Mouse (Mus musculus) hindbrain, embryonic 15.5 days (tissue): ENCODE measurements around the gene Pkp4. TPM values are rescaled to one million over a fixed set of nuclear protein-coding genes. Genes with fewer than 3 reads are reported as not detected.

Source experiments
- ATAC-seq: fragments of 200-750 bp; cut with Nextera tagmentation; 2 replicates; pipeline ENCODE4 v1.8.0; 2017; ENCODE audit warnings: low read depth, moderate number of reproducible peaks, moderate TSS enrichment; ENCODE audit not compliant: low FRiP score
- H3K27ac ChIP-seq: fragments of 300-500 bp; sonication (generic); replicated peaks from 2 replicates; pipeline ENCODE4 v1.5.1; 2015; ENCODE audit warnings: mild to moderate bottlenecking, inconsistent platforms
- H3K27me3 ChIP-seq: fragments of 300-500 bp; sonication (generic); 2 replicates; pipeline ENCODE4 v1.6.1; 2015; ENCODE audit warnings: control low read depth, inconsistent platforms
- H3K36me3 ChIP-seq: fragments of 300-500 bp; sonication (generic); 2 replicates; pipeline ENCODE4 v1.6.1; 2015; ENCODE audit warnings: control low read depth, inconsistent platforms
- H3K4me1 ChIP-seq: fragments of 300-500 bp; sonication (generic); replicated peaks from 2 replicates; pipeline ENCODE4 v1.6.1; 2015; ENCODE audit warnings: control low read depth, inconsistent platforms
- H3K4me2 ChIP-seq: fragments of 300-500 bp; sonication (generic); 2 replicates; pipeline ENCODE4 v1.6.1; 2015; ENCODE audit warnings: moderate library complexity, mild to moderate bottlenecking, inconsistent platforms
- H3K4me3 ChIP-seq: fragments of 300-500 bp; sonication (generic); 2 replicates; pipeline ENCODE4 v1.5.1; 2015; ENCODE audit warnings: mild to moderate bottlenecking, inconsistent platforms
- H3K9ac ChIP-seq: fragments of 300-500 bp; sonication (generic); 2 replicates; pipeline ENCODE4 v1.6.1; 2015; ENCODE audit warnings: inconsistent platforms
- H3K9me3 ChIP-seq: fragments of 300-500 bp; sonication (generic); 2 replicates; pipeline ENCODE4 v1.6.1; 2016; ENCODE audit warnings: control low read depth, inconsistent platforms
- WGBS: fragments of 180-500 bp; shearing (Covaris S2); methylation state at CpG from one replicate; pipeline ENCODE4 v1.1.7; 2015; 5-methylcytosine and 5-hydroxymethylcytosine counted together
- polyA plus RNA-seq: library from polyadenylated mRNA; unstranded; fragments of >200 nt; fragmentation: Nextera tagmentation; extraction: Ambion mirVana; gene quantifications from 2 replicates; pipeline ENCODE4 v1.2.1, GENCODE M21; 2015

The Pkp4 gene
- polyA plus RNA-seq, 1 experiment from 2014 or later = 24.7 TPM

GRCm38 (mm10) chr2:59169572-59170207 lies 9.0 kb downstream of the Pkp4 start:
- Histone ChIP-seq H3K4me3 (no peak overlapping the region), H3K27ac (no peak overlapping the region), H3K4me1 (0 out of 2 replicates have a peak, but pooled peaks cover 4% of the 10 kb centered on the region), H3K9me3 (no peaks in the 10 kb centered on the region), H3K27me3 (no peaks in the 10 kb centered on the region), H3K36me3 (no peaks in the 10 kb centered on the region), H3K9ac (no peak overlapping the region), H3K4me2 (no peak overlapping the region)
- WGBS = 80% methylated on average over 9 of the region's 9 CpGs
- no peak for ATAC-seq

- ATAC-seq = no peak
- 93% methylated on average over 3 of the region's 3 CpGs for WGBS
- Histone ChIP-seq H3K9me3 (no peaks in the 10 kb centered on the region), H3K4me3 (no peak overlapping the region), H3K36me3 (no peaks in the 10 kb centered on the region), H3K9ac (no peak overlapping the region), H3K4me2 (no peak overlapping the region), H3K4me1 (0 out of 2 replicates have a peak, but pooled peaks cover 4% of the 10 kb centered on the region), H3K27me3 (no peaks in the 10 kb centered on the region), H3K27ac (no peak overlapping the region)
Measured at GRCm38 (mm10) chr2:59170208-59170589, 9.5 kb downstream of the Pkp4 start.

GRCm38 (mm10) chr2:59170593-59170992 lies 9.9 kb downstream of the Pkp4 start:
- Histone ChIP-seq H3K36me3 (no peaks in the 10 kb centered on the region), H3K4me3 (no peak overlapping the region), H3K27me3 (no peaks in the 10 kb centered on the region), H3K4me1 (0 out of 2 replicates have a peak, but pooled peaks cover 4% of the 10 kb centered on the region), H3K4me2 (no peak overlapping the region), H3K9me3 (no peaks in the 10 kb centered on the region), H3K9ac (no peak overlapping the region), H3K27ac (no peak overlapping the region)
- 98% methylated on average over 5 of the region's 5 CpGs for WGBS
- ATAC-seq = no peak

- Histone ChIP-seq H3K4me2 (no peak overlapping the region), H3K9ac (no peak overlapping the region), H3K4me1 (0 out of 2 replicates have a peak, but pooled peaks cover 4% of the 10 kb centered on the region), H3K27ac (no peak overlapping the region), H3K36me3 (no peaks in the 10 kb centered on the region), H3K9me3 (no peaks in the 10 kb centered on the region), H3K27me3 (no peaks in the 10 kb centered on the region), H3K4me3 (no peak overlapping the region)
- ATAC-seq = no peak
- 81% methylated on average over 5 of the region's 5 CpGs for WGBS
Measured at GRCm38 (mm10) chr2:59171533-59171932, 10.9 kb downstream of the Pkp4 start.

GRCm38 (mm10) chr2:59175926-59176325 lies 15.3 kb downstream of the Pkp4 start:
- WGBS = 75% methylated on average over 6 of the region's 6 CpGs

GRCm38 (mm10) chr2:59178191-59178590 lies 17.5 kb downstream of the Pkp4 start:
- no peak overlapping the region for H3K4me3 ChIP-seq
- peaks cover 15% of the 10 kb centered on the region; the same call in 1 of the 2 replicates for H3K4me1 ChIP-seq
- no peak overlapping the region for H3K9ac ChIP-seq
- H3K36me3 ChIP-seq = no peaks in the 10 kb centered on the region
- WGBS = 60% methylated on average over 8 of the region's 8 CpGs
- ATAC-seq = no peak
- H3K4me2 ChIP-seq = no peak overlapping the region
- H3K27me3 ChIP-seq = no peaks in the 10 kb centered on the region
- no peaks in the 10 kb centered on the region for H3K9me3 ChIP-seq
- no peak overlapping the region for H3K27ac ChIP-seq

More at GRCm38 (mm10) chr2:59175926-59176325, 15.3 kb downstream of the Pkp4 start:
- H3K4me1 ChIP-seq = peaks cover 16% of the 10 kb centered on the region; the same call in 1 of the 2 replicates
- no peak overlapping the region for H3K4me2 ChIP-seq
- no peak overlapping the region for H3K27ac ChIP-seq
- no peaks in the 10 kb centered on the region for H3K27me3 ChIP-seq
- H3K4me3 ChIP-seq = no peak overlapping the region
- H3K36me3 ChIP-seq = no peaks in the 10 kb centered on the region
- H3K9me3 ChIP-seq = no peaks in the 10 kb centered on the region
- no peak overlapping the region for H3K9ac ChIP-seq
- ATAC-seq = no peak

- Histone ChIP-seq H3K27me3 (no peaks in the 10 kb centered on the region), H3K27ac (no peak overlapping the region), H3K9me3 (no peaks in the 10 kb centered on the region), H3K4me1 (peaks cover 15% of the 10 kb centered on the region; the same call in 1 of the 2 replicates), H3K4me3 (no peak overlapping the region), H3K9ac (no peak overlapping the region), H3K4me2 (no peak overlapping the region), H3K36me3 (no peaks in the 10 kb centered on the region)
- no peak for ATAC-seq
- WGBS = 74% methylated on average over 4 of the region's 4 CpGs
Measured at GRCm38 (mm10) chr2:59178960-59179359, 18.3 kb downstream of the Pkp4 start.

- Histone ChIP-seq H3K9me3 (no peaks in the 10 kb centered on the region), H3K4me1 (peaks cover 15% of the 10 kb centered on the region; the same call in 1 of the 2 replicates), H3K27ac (no peak overlapping the region), H3K4me2 (no peak overlapping the region), H3K4me3 (no peak overlapping the region), H3K36me3 (no peaks in the 10 kb centered on the region), H3K9ac (no peak overlapping the region), H3K27me3 (no peaks in the 10 kb centered on the region)
- WGBS = 68% methylated on average over 5 of the region's 5 CpGs
- no peak for ATAC-seq
Measured at GRCm38 (mm10) chr2:59179487-59179886, 18.8 kb downstream of the Pkp4 start.

GRCm38 (mm10) chr2:59181321-59182113 lies 20.9 kb downstream of the Pkp4 start:
- Histone ChIP-seq H3K9me3 (no peaks in the 10 kb centered on the region), H3K27me3 (no peaks in the 10 kb centered on the region), H3K9ac (no peak overlapping the region), H3K27ac (no peak overlapping the region), H3K36me3 (no peaks in the 10 kb centered on the region), H3K4me1 (peaks cover 15% of the 10 kb centered on the region; the same call in 1 of the 2 replicates), H3K4me2 (no peak overlapping the region), H3K4me3 (no peak overlapping the region)
- no peak for ATAC-seq
- 81% methylated on average over 15 of the region's 15 CpGs for WGBS

GRCm38 (mm10) chr2:59183541-59183940 lies 22.9 kb downstream of the Pkp4 start:
- Histone ChIP-seq H3K36me3 (no peaks in the 10 kb centered on the region), H3K27ac (no peak overlapping the region), H3K27me3 (no peaks in the 10 kb centered on the region), H3K9me3 (no peaks in the 10 kb centered on the region), H3K4me3 (no peak overlapping the region), H3K4me1 (peaks cover 9% of the 10 kb centered on the region; the same call in 1 of the 2 replicates), H3K9ac (no peak overlapping the region), H3K4me2 (no peak overlapping the region)
- ATAC-seq = no peak
- WGBS = 84% methylated on average over 4 of the region's 4 CpGs

GRCm38 (mm10) chr2:59184107-59185064 lies 23.7 kb downstream of the Pkp4 start:
- Histone ChIP-seq H3K36me3 (no peaks in the 10 kb centered on the region), H3K4me3 (no peak overlapping the region), H3K4me1 (peaks cover 4% of the 10 kb centered on the region; the same call in 1 of the 2 replicates), H3K9me3 (no peaks in the 10 kb centered on the region), H3K27me3 (no peaks in the 10 kb centered on the region), H3K9ac (no peak overlapping the region), H3K4me2 (no peak overlapping the region), H3K27ac (no peak overlapping the region)
- no peak for ATAC-seq
- WGBS = 94% methylated on average over 11 of the region's 11 CpGs
